ENCODE assay signal across 17 mouse cellular contexts in genomic region chr7:136014706-136015105, GRCm38 (mm10).
DNase-seq lines count a peak whose midpoint lies in the region; ATAC-seq and TF ChIP-seq lines count a peak whose summit lies in the region.
"Had no signal": no experiment of that assay in that cellular context is flagged by ENCODE, and none has a peak within 500 bp of the region (broad histone marks: within the 10 kb centered on the region; RNA-seq: fewer than 3 reads in every experiment).

No protein-coding gene starts in this region.

- TF ChIP-seq CTCF in thymus, adult 2 months (IDR thresholded peaks at IDR 0.05; ENCODE audit: borderline replicate concordance, control insufficient read depth, extremely low read depth, insufficient read depth, low read length, poor library complexity): no peak

- TF ChIP-seq POLR2A in thymus, adult 2 months (IDR thresholded peaks at IDR 0.05; ENCODE audit: control insufficient read depth, extremely low read depth, insufficient read depth, low read length, poor library complexity): no peak

- 69% methylated on average over 4 of the region's 4 CpGs for WGBS in midbrain, embryonic 11.5 days
- whole genome bisulfite sequencing in midbrain, embryonic 15.5 days: 58% methylated on average over 4 of the region's 4 CpGs
- 22% methylated on average over 4 of the region's 4 CpGs for WGBS in thymus, adult 2 months

- H3K27me3 ChIP-seq in midbrain, embryonic 11.5 days (ENCODE audit: control insufficient read depth, insufficient read depth, low read length): no peaks in the 10 kb centered on the region
- no peaks in the 10 kb centered on the region for H3K27me3 ChIP-seq in midbrain, embryonic 15.5 days (replicated peaks)
- H3K27me3 ChIP-seq in thymus, adult 2 months (ENCODE audit: control insufficient read depth, insufficient read depth, low read length): no peaks in the 10 kb centered on the region
- H3K27me3 ChIP-seq: forebrain, embryonic 15.5 days; hindbrain, embryonic 12.5 days had no signal

- no peaks in the 10 kb centered on the region for H3K9me3 ChIP-seq in midbrain, embryonic 11.5 days (ENCODE audit: control insufficient read depth, low read length)
- no peaks in the 10 kb centered on the region for H3K9me3 ChIP-seq in midbrain, embryonic 15.5 days
- H3K9me3 ChIP-seq: embryonic facial prominence, embryonic 10.5 days; forebrain, embryonic 15.5 days; heart, embryonic 12.5 days; hindbrain, embryonic 12.5 days had no signal

- no peak overlapping the region for H3K4me3 ChIP-seq in midbrain, embryonic 11.5 days (ENCODE audit: low read depth, low read length)
- H3K4me3 ChIP-seq in midbrain, embryonic 15.5 days: no peak overlapping the region
- H3K4me3 ChIP-seq in thymus, adult 2 months (ENCODE audit: control insufficient read depth, insufficient read depth, low read length): no peak overlapping the region
- H3K4me3 ChIP-seq: embryonic facial prominence, embryonic 10.5 days; forebrain, embryonic 15.5 days; heart, adult 2 months; heart, embryonic 12.5 days; hindbrain, embryonic 12.5 days had no signal

- no peak overlapping the region for H3K4me2 ChIP-seq in midbrain, embryonic 11.5 days
- H3K4me2 ChIP-seq in midbrain, embryonic 15.5 days: no peak overlapping the region
- H3K4me2 ChIP-seq: forebrain, embryonic 15.5 days; heart, embryonic 12.5 days; hindbrain, embryonic 12.5 days had no signal

- no peak overlapping the region for H3K9ac ChIP-seq in midbrain, embryonic 11.5 days (ENCODE audit: low read length)
- H3K9ac ChIP-seq in midbrain, embryonic 15.5 days: no peak overlapping the region
- H3K9ac ChIP-seq: forebrain, embryonic 15.5 days; heart, embryonic 12.5 days; hindbrain, embryonic 12.5 days had no signal

- H3K4me1 ChIP-seq in midbrain, embryonic 11.5 days (ENCODE audit: control insufficient read depth, insufficient read depth, low read length): no peaks in the 10 kb centered on the region
- no peaks in the 10 kb centered on the region for H3K4me1 ChIP-seq in midbrain, embryonic 15.5 days
- H3K4me1 ChIP-seq in thymus, adult 2 months (replicated peaks; ENCODE audit: control insufficient read depth, insufficient read depth, low read length): peaks cover 23% of the 10 kb centered on the region
- H3K4me1 ChIP-seq: forebrain, embryonic 15.5 days had no signal

- no peak overlapping the region for H3K27ac ChIP-seq in midbrain, embryonic 11.5 days (ENCODE audit: low read depth, low read length)
- H3K27ac ChIP-seq in midbrain, embryonic 15.5 days: no peak overlapping the region
- H3K27ac ChIP-seq in thymus, adult 2 months (ENCODE audit: control insufficient read depth, insufficient read depth, low read length): no peak overlapping the region
- H3K27ac ChIP-seq: embryonic facial prominence, embryonic 10.5 days; forebrain, embryonic 15.5 days; heart, adult 2 months; hindbrain, embryonic 12.5 days had no signal

- peak; percentile 76 for DNase-seq in midbrain, embryonic 11.5 days (ENCODE audit: low spot score, missing footprints)
- DNase-seq in thymus, adult 2 months: peak; percentile 53
- peak; percentile 64 for DNase-seq in thymus, postnatal 25 days
- no peak for DNase-seq in heart, adult 8-10 months (ENCODE audit: low spot score)
- no peak for DNase-seq in kidney, adult 9 months
- DNase-seq: adrenal gland, adult 8-10 months; adrenal gland, postnatal 36 days; cerebellum, adult 2 months; cerebellum, postnatal 10 days; gastrocnemius, postnatal 10 days; heart, adult 2 months had no signal

- H3K36me3 ChIP-seq in midbrain, embryonic 11.5 days (ENCODE audit: control insufficient read depth, insufficient read depth, low read length): no peaks in the 10 kb centered on the region
- no peaks in the 10 kb centered on the region for H3K36me3 ChIP-seq in midbrain, embryonic 15.5 days (replicated peaks)
- H3K36me3 ChIP-seq in thymus, adult 2 months (ENCODE audit: control insufficient read depth, insufficient read depth, low read length): no peaks in the 10 kb centered on the region
- H3K36me3 ChIP-seq: embryonic facial prominence, embryonic 10.5 days; forebrain, embryonic 15.5 days; heart, embryonic 12.5 days; hindbrain, embryonic 12.5 days had no signal

- ATAC-seq in midbrain, embryonic 11.5 days (ENCODE audit: low FRiP score): no peak
- ATAC-seq in midbrain, embryonic 15.5 days (replicated peaks): no peak
- ATAC-seq: forebrain, embryonic 15.5 days; hindbrain, embryonic 16.5 days had no signal

Comparison
In these comparisons a context has a peak if more than half of its experiments do, and no peak if none do; other contexts are left out.
1. DNase-seq: peak in midbrain, embryonic 11.5 days (single experiment), thymus, adult 2 months (single experiment) and thymus, postnatal 25 days (single experiment); none in heart, adult 8-10 months (single experiment) and kidney, adult 9 months (single experiment).